Mouse (Mus musculus): ENCODE data around the gene Slc29a4. TPM values are rescaled to one million over a fixed set of nuclear protein-coding genes. Genes with fewer than 3 reads are reported as not detected.

Gene Slc29a4
- polyA plus RNA-seq, 1 experiment from 2014 or later = 3.1 TPM

- Histone ChIP-seq H3K27ac (no peak overlapping the region), H3K4me2 (ENCODE audit: low read length) (peak overlapping the region; percentile 91), H3K9ac (ENCODE audit: low read depth, low read length) (peak overlapping the region; percentile 66), H3K9me3 (replicated peaks; ENCODE audit: low read length) (no peaks in the 10 kb centered on the region), H3K4me1 (replicated peaks; ENCODE audit: insufficient read depth, low read length) (peaks cover 6% of the 10 kb centered on the region), H3K27me3 (ENCODE audit: insufficient read depth, low read length) (0 out of 2 replicates have a peak, but pooled peaks cover 5% of the 10 kb centered on the region), H3K36me3 (ENCODE audit: insufficient read depth, low read length) (no peaks in the 10 kb centered on the region), H3K4me3 (replicated peaks; ENCODE audit: low read depth, low read length) (peak overlapping the region; percentile 55)
- DNase-seq (ENCODE audit: low spot score) (peak; percentile 49), ATAC-seq (replicated peaks; ENCODE audit: low FRiP score, low read depth) (peak; percentile 86)
- TF ChIP-seq CTCF (IDR thresholded peaks at IDR 0.05; ENCODE audit: low read depth) = no peak
- whole genome bisulfite sequencing = 2% methylated on average over 57 of the region's 72 CpGs
Observed at GRCm38 (mm10) chr5:142701651-142702510, 9.6 kb downstream of the Slc29a4 start.

- 0 out of 2 replicates have a peak, but pooled peaks cover 5% of the 10 kb centered on the region for H3K27me3 ChIP-seq (ENCODE audit: insufficient read depth, low read length)
- no peaks in the 10 kb centered on the region for H3K9me3 ChIP-seq (replicated peaks; ENCODE audit: low read length)
- H3K9ac ChIP-seq (ENCODE audit: low read depth, low read length) = peak overlapping the region; percentile 66
- TF ChIP-seq CTCF (IDR thresholded peaks at IDR 0.05; ENCODE audit: low read depth) = no peak
- DNase-seq (ENCODE audit: low spot score) (no peak), ATAC-seq (replicated peaks; ENCODE audit: low FRiP score, low read depth) (no peak; the same call in 1 of the 2 replicates)
- 18% methylated on average over 18 of the region's 18 CpGs for WGBS
- peaks cover 6% of the 10 kb centered on the region for H3K4me1 ChIP-seq (replicated peaks; ENCODE audit: insufficient read depth, low read length)
- H3K4me3 ChIP-seq (replicated peaks; ENCODE audit: low read depth, low read length) = peak overlapping the region; percentile 55
- H3K36me3 ChIP-seq (ENCODE audit: insufficient read depth, low read length) = no peaks in the 10 kb centered on the region
- H3K4me2 ChIP-seq (ENCODE audit: low read length) = peak overlapping the region; percentile 91
- H3K27ac ChIP-seq = no peak overlapping the region
Observed at GRCm38 (mm10) chr5:142702511-142703138, 10.3 kb downstream of the Slc29a4 start.

DNA sequence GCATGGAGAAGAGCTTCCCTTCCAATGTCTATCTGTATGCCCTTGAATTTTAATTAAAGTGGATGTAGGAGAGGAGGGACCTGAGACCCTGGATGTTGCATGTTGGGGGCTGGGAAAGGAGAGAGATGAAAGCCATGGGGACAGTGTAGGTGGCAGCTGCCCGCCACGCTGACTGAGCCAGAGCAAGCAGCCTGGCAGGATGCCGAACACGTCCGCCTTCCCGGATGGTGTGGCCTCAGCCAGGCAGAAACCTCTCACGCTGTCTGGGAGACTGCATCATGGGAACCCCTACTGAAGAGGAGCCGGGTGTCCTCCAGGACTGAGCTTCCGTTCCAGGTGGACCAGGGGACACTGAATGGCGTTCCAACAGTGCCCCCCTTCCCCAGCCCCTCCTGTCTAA, 11.3 kb downstream of the Slc29a4 start:
- DNase-seq (ENCODE audit: low spot score) = no peak
- no peak overlapping the region for H3K9ac ChIP-seq (ENCODE audit: low read depth, low read length)
- H3K4me3 ChIP-seq (replicated peaks; ENCODE audit: low read depth, low read length) = no peak overlapping the region
- no peaks in the 10 kb centered on the region for H3K36me3 ChIP-seq (ENCODE audit: insufficient read depth, low read length)
- no peak for ATAC-seq (replicated peaks; ENCODE audit: low FRiP score, low read depth)
- H3K9me3 ChIP-seq (replicated peaks; ENCODE audit: low read length) = no peaks in the 10 kb centered on the region
- peaks cover 6% of the 10 kb centered on the region for H3K4me1 ChIP-seq (replicated peaks; ENCODE audit: insufficient read depth, low read length)
- H3K4me2 ChIP-seq (ENCODE audit: low read length) = no peak overlapping the region
- 80% methylated on average over 10 of the region's 10 CpGs for WGBS
- 0 out of 2 replicates have a peak, but pooled peaks cover 5% of the 10 kb centered on the region for H3K27me3 ChIP-seq (ENCODE audit: insufficient read depth, low read length)
- H3K27ac ChIP-seq = no peak overlapping the region
- TF ChIP-seq CTCF (IDR thresholded peaks at IDR 0.05; ENCODE audit: low read depth) = no peak

DNA sequence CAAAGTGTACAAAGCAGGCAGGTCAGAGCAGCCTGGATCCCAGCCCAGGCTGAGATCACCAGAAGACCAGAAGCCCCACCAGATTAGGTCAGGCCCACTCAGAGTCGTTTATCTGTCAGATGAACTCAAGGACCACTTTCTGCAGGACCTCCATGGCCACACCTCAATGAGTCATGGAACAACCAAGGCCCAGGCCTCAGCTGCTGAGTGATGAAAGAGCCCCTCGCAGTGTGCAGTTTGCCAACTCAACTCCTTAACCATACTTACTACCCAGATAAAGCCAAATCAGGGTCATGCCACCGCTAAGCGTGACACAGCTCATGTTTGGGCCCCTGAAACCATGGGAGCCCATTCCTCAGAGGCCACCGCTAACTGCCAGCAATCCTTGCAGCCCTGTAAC, 15.4 kb downstream of the Slc29a4 start:
- Histone ChIP-seq H3K27me3 (ENCODE audit: insufficient read depth, low read length) (0 out of 2 replicates have a peak, but pooled peaks cover 2% of the 10 kb centered on the region), H3K9ac (ENCODE audit: low read depth, low read length) (no peak overlapping the region), H3K9me3 (replicated peaks; ENCODE audit: low read length) (no peaks in the 10 kb centered on the region), H3K4me2 (ENCODE audit: low read length) (no peak overlapping the region), H3K27ac (no peak overlapping the region), H3K4me1 (replicated peaks; ENCODE audit: insufficient read depth, low read length) (no peaks in the 10 kb centered on the region; the same call in 1 of the 2 replicates), H3K4me3 (replicated peaks; ENCODE audit: low read depth, low read length) (no peak overlapping the region), H3K36me3 (ENCODE audit: insufficient read depth, low read length) (no peaks in the 10 kb centered on the region)
- TF ChIP-seq CTCF (IDR thresholded peaks at IDR 0.05; ENCODE audit: low read depth) = no peak
- WGBS = 87% methylated on average over 5 of the region's 5 CpGs
- DNase-seq (ENCODE audit: low spot score) (no peak), ATAC-seq (replicated peaks; ENCODE audit: low FRiP score, low read depth) (no peak)

GRCm38 (mm10) chr5:142709436-142709835, 17.1 kb downstream of the Slc29a4 start:
- WGBS = 75% methylated on average over 7 of the region's 7 CpGs

DNA sequence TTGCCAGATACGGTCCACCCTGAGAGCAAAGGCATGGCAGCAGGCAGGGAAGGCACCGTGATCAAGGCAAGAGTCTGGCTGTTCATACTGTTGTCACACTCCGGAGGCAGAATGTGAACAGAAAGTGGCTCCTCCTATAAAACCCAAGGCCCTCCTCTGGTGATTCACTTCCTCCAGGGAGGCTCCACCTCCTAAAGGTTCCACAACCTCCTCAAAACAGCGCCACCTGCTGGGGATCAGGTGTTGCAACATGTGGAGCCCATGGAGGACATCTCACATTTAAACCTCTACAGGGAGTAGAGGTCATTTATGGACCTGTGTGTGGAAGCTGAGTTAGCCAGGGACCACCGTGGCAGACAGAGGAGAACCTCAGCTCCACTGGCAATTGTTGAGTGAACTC, 20.1 kb downstream of the Slc29a4 start:
- Histone ChIP-seq H3K9me3 (replicated peaks; ENCODE audit: low read length) (no peaks in the 10 kb centered on the region), H3K27me3 (ENCODE audit: insufficient read depth, low read length) (no peaks in the 10 kb centered on the region), H3K27ac (no peak overlapping the region), H3K36me3 (ENCODE audit: insufficient read depth, low read length) (no peaks in the 10 kb centered on the region), H3K4me1 (replicated peaks; ENCODE audit: insufficient read depth, low read length) (no peaks in the 10 kb centered on the region), H3K4me3 (replicated peaks; ENCODE audit: low read depth, low read length) (no peak overlapping the region), H3K4me2 (ENCODE audit: low read length) (no peak overlapping the region), H3K9ac (ENCODE audit: low read depth, low read length) (no peak overlapping the region)
- TF ChIP-seq CTCF (IDR thresholded peaks at IDR 0.05; ENCODE audit: low read depth) = peak; percentile 29; the same call in 1 of the 2 replicates
- no peak for ATAC-seq (replicated peaks; ENCODE audit: low FRiP score, low read depth)
- DNase-seq (ENCODE audit: low spot score) = no peak
- WGBS = 85% methylated on average over 5 of the region's 5 CpGs

More at GRCm38 (mm10) chr5:142709436-142709835, 17.1 kb downstream of the Slc29a4 start:
- Histone ChIP-seq H3K36me3 (ENCODE audit: insufficient read depth, low read length) (no peaks in the 10 kb centered on the region), H3K9ac (ENCODE audit: low read depth, low read length) (no peak overlapping the region), H3K4me3 (replicated peaks; ENCODE audit: low read depth, low read length) (no peak overlapping the region), H3K4me2 (ENCODE audit: low read length) (no peak overlapping the region), H3K9me3 (replicated peaks; ENCODE audit: low read length) (no peaks in the 10 kb centered on the region), H3K27me3 (ENCODE audit: insufficient read depth, low read length) (no peaks in the 10 kb centered on the region), H3K27ac (no peak overlapping the region), H3K4me1 (replicated peaks; ENCODE audit: insufficient read depth, low read length) (no peaks in the 10 kb centered on the region)
- TF ChIP-seq CTCF (IDR thresholded peaks at IDR 0.05; ENCODE audit: low read depth) = no peak
- DNase-seq (ENCODE audit: low spot score) = no peak
- no peak for ATAC-seq (replicated peaks; ENCODE audit: low FRiP score, low read depth)
